Mouse (Mus musculus) CH12.LX (cell line): ENCODE results near the gene Pou4f1. TPM values are rescaled to one million over a fixed set of nuclear protein-coding genes. Genes with fewer than 3 reads are reported as not detected.

ENCODE experiments used
- DNase-seq: peaks from one replicate; pipeline ENCODE4 v3.0.0-alpha.2; 2013; ENCODE audit errors: extremely low read depth
- H3K27ac ChIP-seq: 2 replicates; pipeline ENCODE4 v1.5.1; 2012; ENCODE audit warnings: low read depth, mild to moderate bottlenecking, control low read depth, moderate library complexity; ENCODE audit not compliant: insufficient read depth
- H3K27me3 ChIP-seq: replicated peaks from 2 replicates; pipeline ENCODE3; 2012; ENCODE audit warnings: inconsistent platforms
- H3K36me3 ChIP-seq, 2 experiments: replicated peaks in 1 of 2; 2 replicates each; pipeline versions ENCODE3 to v1.6.1; 2012; ENCODE audit warnings: inconsistent platforms in 1 of 2, low read length in 1 of 2, mild to moderate bottlenecking in 1 of 2, mixed read lengths in 1 of 2, moderate library complexity in 1 of 2; ENCODE audit not compliant: control insufficient read depth in 1 of 2, insufficient read depth in 1 of 2
- H3K4me1 ChIP-seq, 2 experiments: 2 replicates each; pipeline ENCODE4 v1.6.1; 2012; ENCODE audit warnings: inconsistent platforms in 1 of 2, moderate library complexity in 1 of 2; ENCODE audit not compliant: insufficient read depth in 2 of 2, control insufficient read depth in 1 of 2
- H3K4me2 ChIP-seq: 2 replicates; pipeline ENCODE4 v1.6.1; 2012; ENCODE audit warnings: low read depth, mild to moderate bottlenecking, control low read depth; ENCODE audit not compliant: poor library complexity, insufficient read depth, severe bottlenecking
- H3K4me3 ChIP-seq, 3 experiments: fragments of 150-350 bp in 1 of 3; sonication (generic) in 1 of 3; replicated peaks in 1 of 3; 2 replicates each; pipeline versions ENCODE3 to v1.5.1; 2011 to 2012; ENCODE audit warnings: low read depth in 2 of 3, low read length in 2 of 3, mild to moderate bottlenecking in 2 of 3, moderate library complexity in 2 of 3, control low read depth in 1 of 3, improper control_type of control experiment in 1 of 3, inconsistent platforms in 1 of 3, mixed read lengths in 1 of 3; ENCODE audit not compliant: poor library complexity in 1 of 3
- H3K79me2 ChIP-seq: replicated peaks from 2 replicates; pipeline ENCODE4 v1.6.1; 2012; ENCODE audit warnings: mild to moderate bottlenecking, moderate library complexity; ENCODE audit not compliant: control insufficient read depth, poor library complexity, insufficient read depth, severe bottlenecking; ENCODE audit errors: extremely low read depth
- H3K9ac ChIP-seq: 2 replicates; pipeline ENCODE4 v1.6.1; 2012; ENCODE audit warnings: low read depth, mild to moderate bottlenecking, control low read depth, moderate library complexity; ENCODE audit not compliant: insufficient read depth
- H3K9me3 ChIP-seq: replicated peaks from 2 replicates; pipeline ENCODE3; 2012; ENCODE audit warnings: low read length, inconsistent platforms, mixed read lengths
- BHLHE40 ChIP-seq: IDR thresholded peaks from 2 replicates; pipeline ENCODE4 v1.6.1; 2011; ENCODE audit warnings: mild to moderate bottlenecking, low read depth, low read length, improper control_type of control experiment
- CHD1 ChIP-seq: IDR thresholded peaks from 2 replicates; pipeline ENCODE4 v1.6.1; 2012; ENCODE audit warnings: low read depth, low read length, improper control_type of control experiment, inconsistent platforms
- CHD2 ChIP-seq: IDR thresholded peaks from 2 replicates; pipeline ENCODE4 v1.6.1; 2011; ENCODE audit warnings: low read length, improper control_type of control experiment
- CTCF ChIP-seq, 2 experiments: IDR thresholded peaks in 1 of 2; conservative IDR thresholded peaks in 1 of 2; 2 replicates each; pipeline ENCODE4 v1.5.1; 2011 to 2012; ENCODE audit warnings: low read depth in 2 of 2, low read length in 2 of 2, improper control_type of control experiment in 1 of 2, inconsistent platforms in 1 of 2, mild to moderate bottlenecking in 1 of 2, moderate library complexity in 1 of 2
- E2F4 ChIP-seq: IDR thresholded peaks from 2 replicates; pipeline ENCODE4 v1.6.1; 2011; ENCODE audit warnings: low read depth, low read length, improper control_type of control experiment; ENCODE audit not compliant: insufficient replicate concordance
- ELF1 ChIP-seq: IDR thresholded peaks from 2 replicates; pipeline ENCODE4 v1.6.1; 2014; ENCODE audit warnings: low read depth, mild to moderate bottlenecking, inconsistent platforms, low read length, improper control_type of control experiment
- EP300 ChIP-seq: IDR thresholded peaks from 2 replicates; pipeline ENCODE4 v1.6.1; 2011; ENCODE audit warnings: low read length, improper control_type of control experiment
- ETS1 ChIP-seq: conservative IDR thresholded peaks from 2 replicates; pipeline ENCODE4 v1.6.1; 2012; ENCODE audit warnings: low read depth, mild to moderate bottlenecking, inconsistent platforms, low read length, improper control_type of control experiment, moderate library complexity
- JUN ChIP-seq: IDR thresholded peaks from 2 replicates; pipeline ENCODE4 v1.6.1; 2011; ENCODE audit warnings: low read depth, mild to moderate bottlenecking, low read length, improper control_type of control experiment, moderate library complexity; ENCODE audit not compliant: insufficient read depth
- KAT2A ChIP-seq: IDR thresholded peaks from 2 replicates; pipeline ENCODE4 v1.6.1; 2012; ENCODE audit warnings: low read length, improper control_type of control experiment, inconsistent platforms; ENCODE audit not compliant: insufficient replicate concordance
- MAX ChIP-seq: IDR thresholded peaks from 2 replicates; pipeline ENCODE4 v1.6.1; 2011; ENCODE audit warnings: low read length, improper control_type of control experiment
- MAZ ChIP-seq: IDR thresholded peaks from 2 replicates; pipeline ENCODE4 v1.6.1; 2012; ENCODE audit warnings: low read depth, mild to moderate bottlenecking, inconsistent platforms, low read length, improper control_type of control experiment, moderate library complexity
- MXI1 ChIP-seq: IDR thresholded peaks from 2 replicates; pipeline ENCODE4 v1.6.1; 2011; ENCODE audit warnings: mild to moderate bottlenecking, low read depth, low read length, improper control_type of control experiment
- MYC ChIP-seq: IDR thresholded peaks from 2 replicates; pipeline ENCODE4 v1.6.1; 2011; ENCODE audit warnings: low read depth, mild to moderate bottlenecking, improper control_type of control experiment, low read length
- NRF1 ChIP-seq: IDR thresholded peaks from 2 replicates; pipeline ENCODE4 v1.6.1; 2014; ENCODE audit warnings: low read depth, mild to moderate bottlenecking, inconsistent platforms, low read length, improper control_type of control experiment, moderate library complexity
- POLR2A ChIP-seq: IDR thresholded peaks from 2 replicates; pipeline ENCODE4 v1.6.1; 2011; ENCODE audit warnings: low read depth, mild to moderate bottlenecking, improper control_type of control experiment, low read length
- RAD21 ChIP-seq: IDR thresholded peaks from 2 replicates; pipeline ENCODE4 v1.6.1; 2011; ENCODE audit warnings: low read depth, mild to moderate bottlenecking, low read length, improper control_type of control experiment, moderate library complexity
- SIN3A ChIP-seq: IDR thresholded peaks from 2 replicates; pipeline ENCODE4 v1.6.1; 2012; ENCODE audit warnings: low read length, improper control_type of control experiment, inconsistent platforms
- USF1 ChIP-seq: IDR thresholded peaks from 2 replicates; pipeline ENCODE4 v1.6.1; 2014; ENCODE audit warnings: low read depth, mild to moderate bottlenecking, inconsistent platforms, low read length, improper control_type of control experiment
- ZKSCAN1 ChIP-seq: IDR thresholded peaks from 2 replicates; pipeline ENCODE4 v1.6.1; 2012; ENCODE audit warnings: low read depth, inconsistent platforms, low read length, improper control_type of control experiment, borderline replicate concordance
- ZMIZ1 ChIP-seq: IDR thresholded peaks from 2 replicates; pipeline ENCODE4 v1.6.1; 2012; ENCODE audit warnings: low read depth, mild to moderate bottlenecking, inconsistent platforms, low read length, improper control_type of control experiment
- dilution Hi-C: fragments of 300-500 bp; cut with MboI; formaldehyde crosslinking; loops from 2 replicates; pipeline ENCODE4 v1.14.3; 2020; ENCODE audit warnings: low sequenced_read_pairs; ENCODE audit not compliant: extremely low pct_unique_long_range_greater_than_20kb, extremely low pct_ligation_motif_present
- in situ Hi-C: fragments of 300-500 bp; cut with MboI; formaldehyde crosslinking; loops from 3 replicates; pipeline ENCODE4 v1.14.3; 2019; ENCODE audit warnings: low sequenced_read_pairs, low pct_ligation_motif_present, low pct_unique_long_range_greater_than_20kb, mixed read lengths
- polyA plus RNA-seq: library from polyadenylated mRNA; unstranded; fragments of >175 nt; gene quantifications from 2 replicates; pipeline ENCODE4 v1.2.1, GENCODE M21; 2012; ENCODE audit warnings: low read depth; ENCODE audit not compliant: insufficient read length
- total RNA-seq, 2 experiments: library from RNA; depleted of rRNA; stranded (reverse); fragments of 300-350 nt in 1 of 2; fragments of >200 nt in 1 of 2; gene quantifications; 2 replicates each; pipeline ENCODE4 v1.2.3; 2012 to 2014

The Pou4f1 gene
- total and polyA plus RNA-seq, 3 experiments = 1.1 to 4.2 (median 1.5) TPM

- Histone ChIP-seq H3K9me3 (peaks cover 6% of the 10 kb centered on the region), H3K9ac (no peak overlapping the region), H3K27me3 (peaks cover 21% of the 10 kb centered on the region), H3K36me3 (peaks cover 0 to 13% of the 10 kb centered on the region in 2 experiments), H3K4me2 (no peak overlapping the region), H3K27ac (no peak overlapping the region), H3K4me3 (no peak overlapping the region), H3K4me1 (peaks cover 4 to 5% of the 10 kb centered on the region in 2 experiments), H3K79me2 (no peaks in the 10 kb centered on the region)
- dilution Hi-C loops (no loop called here), in situ Hi-C loops (no loop called here)
- no peak for DNase-seq
- TF ChIP-seq RAD21 = no peak
- no peak for TF ChIP-seq ZMIZ1
- no peak for TF ChIP-seq KAT2A
- no peak for TF ChIP-seq ETS1
- TF ChIP-seq CHD2 = no peak
- no peak for TF ChIP-seq CHD1
- TF ChIP-seq MAX = no peak
- no peak for TF ChIP-seq CTCF (conservative IDR thresholded peaks at IDR 0.05 in 1 of 2, IDR thresholded peaks at IDR 0.05 in 1 of 2; ENCODE audit: low read depth in 2 of 2, low read length in 2 of 2)
- TF ChIP-seq E2F4 = no peak
- no peak for TF ChIP-seq MYC
- TF ChIP-seq POLR2A = no peak
- no peak for TF ChIP-seq JUN
Observed at GRCm38 (mm10) chr14:104465483-104466235, 2.1 kb downstream of the Pou4f1 start.

- dilution Hi-C loops (no loop called here), in situ Hi-C loops (no loop called here)
- DNase-seq = no peak
- peaks cover 3 to 4% of the 10 kb centered on the region in 2 experiments for H3K4me1 ChIP-seq
- no peak overlapping the region for H3K4me3 ChIP-seq
- H3K27ac ChIP-seq = no peak overlapping the region
- no peak for TF ChIP-seq JUN
- no peak for TF ChIP-seq MAZ
- TF ChIP-seq CHD2 = no peak
- no peak for TF ChIP-seq POLR2A
- no peak for TF ChIP-seq NRF1
- no peak for TF ChIP-seq BHLHE40
- no peak for TF ChIP-seq ZKSCAN1
- TF ChIP-seq USF1 = no peak
- TF ChIP-seq ELF1 = no peak
- no peak for TF ChIP-seq E2F4
- TF ChIP-seq EP300 = no peak
- TF ChIP-seq MXI1 = no peak
- no peak for TF ChIP-seq SIN3A
- H3K27me3 ChIP-seq = peaks cover 17% of the 10 kb centered on the region
- H3K79me2 ChIP-seq = no peaks in the 10 kb centered on the region
- no peak overlapping the region for H3K4me2 ChIP-seq
- H3K9me3 ChIP-seq = peaks cover 6% of the 10 kb centered on the region
- H3K36me3 ChIP-seq = peaks cover 0 to 13% of the 10 kb centered on the region in 2 experiments
- no peak overlapping the region for H3K9ac ChIP-seq
Observed at GRCm38 (mm10) chr14:104464841-104465240, 3.0 kb downstream of the Pou4f1 start.
